Mouse (Mus musculus) C2C12 (cell line): ENCODE results near the gene Sdk1.

Experiments used
- CEBPB ChIP-seq: IDR thresholded peaks from one replicate; pipeline ENCODE4 v1.6.1; 2011; ENCODE audit warnings: low read depth, mild to moderate bottlenecking, control low read depth, moderate library complexity
- CTCF ChIP-seq: IDR thresholded peaks from one replicate; pipeline ENCODE4 v1.5.1; 2011; ENCODE audit not compliant: control insufficient read depth, insufficient read depth, insufficient read length
- FOSL1 ChIP-seq: IDR thresholded peaks from one replicate; pipeline ENCODE4 v1.8.0; 2011; ENCODE audit warnings: mild to moderate bottlenecking, low read length; ENCODE audit not compliant: poor library complexity, insufficient read depth, severe bottlenecking
- MAX ChIP-seq: IDR thresholded peaks from one replicate; pipeline ENCODE4 v1.6.1; 2011; ENCODE audit warnings: mild to moderate bottlenecking, control low read depth
- MYOD1 ChIP-seq: IDR thresholded peaks from one replicate; pipeline ENCODE4 v1.6.1; 2011; ENCODE audit warnings: low read depth; ENCODE audit not compliant: control insufficient read depth, insufficient read length
- MYOG ChIP-seq: IDR thresholded peaks from one replicate; pipeline ENCODE4 v1.6.1; 2011; ENCODE audit not compliant: control insufficient read depth, insufficient read length; ENCODE audit errors: extremely low read depth
- USF1 ChIP-seq: IDR thresholded peaks from one replicate; pipeline ENCODE4 v1.6.1; 2011; ENCODE audit warnings: low read depth, mild to moderate bottlenecking, control low read depth, moderate library complexity

DNA sequence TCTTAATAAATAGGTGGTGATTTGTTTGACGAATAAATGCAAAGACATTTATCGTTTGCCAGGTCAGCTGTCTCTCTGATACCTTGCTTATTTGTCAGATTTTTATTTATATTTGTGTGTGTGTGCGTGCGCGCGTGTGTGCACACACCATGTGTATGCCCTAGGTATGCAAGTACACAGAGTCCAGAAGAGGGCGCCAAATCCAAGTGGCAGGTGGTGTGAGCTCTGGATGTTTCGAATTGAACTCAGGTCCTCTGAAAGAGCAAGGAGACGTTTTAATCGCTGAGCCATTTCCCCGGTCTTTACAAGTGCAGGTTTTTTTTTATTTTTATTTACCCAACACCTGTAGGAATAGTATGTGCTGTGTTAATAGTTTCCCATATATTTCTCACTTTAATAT lies 632.5 kb downstream of the Sdk1 start:
- no peak for TF ChIP-seq USF1
- TF ChIP-seq CTCF = no peak
- no peak for TF ChIP-seq CEBPB
- no peak for TF ChIP-seq MYOG
- TF ChIP-seq MYOD1 = no peak
- no peak for TF ChIP-seq MAX
- no peak for TF ChIP-seq FOSL1
